Mouse (Mus musculus) heart, adult 2 months (tissue): ENCODE results near the gene Atrnl1. TPM values are rescaled to one million over a fixed set of nuclear protein-coding genes. Genes with fewer than 3 reads are reported as not detected.

ENCODE experiments used
- DNase-seq, 2 experiments: peaks; one replicate each; pipeline ENCODE4 v3.0.0; 2021
- H3K27ac ChIP-seq: fragments of 200-600 bp; 2 replicates; pipeline ENCODE4 v1.8.1; 2022
- H3K27me3 ChIP-seq: fragments of 200-500 bp; 2 replicates; pipeline ENCODE4 v1.6.1; 2012; ENCODE audit warnings: mild to moderate bottlenecking, low read length, inconsistent platforms, mixed read lengths; ENCODE audit not compliant: control insufficient read depth, insufficient read depth
- H3K36me3 ChIP-seq: fragments of 200-500 bp; 2 replicates; pipeline ENCODE4 v1.6.1; 2012; ENCODE audit warnings: low read length, inconsistent platforms; ENCODE audit not compliant: control insufficient read depth, insufficient read depth
- H3K4me1 ChIP-seq: fragments of 200-500 bp; 2 replicates; pipeline ENCODE4 v1.6.1; 2011; ENCODE audit warnings: low read length; ENCODE audit not compliant: control insufficient read depth, insufficient read depth
- H3K4me3 ChIP-seq: fragments of 200-600 bp; 2 replicates; pipeline ENCODE4 v1.8.1; 2022
- H3K79me2 ChIP-seq: fragments of 200-500 bp; replicated peaks from 2 replicates; pipeline ENCODE4 v1.6.1; 2012; ENCODE audit warnings: mild to moderate bottlenecking, inconsistent platforms, low read length, moderate library complexity, mixed read lengths; ENCODE audit not compliant: control insufficient read depth, insufficient read depth
- H3K9ac ChIP-seq: fragments of 200-500 bp; 2 replicates; pipeline ENCODE4 v1.6.1; 2012; ENCODE audit warnings: low read depth, mild to moderate bottlenecking, control low read depth, inconsistent platforms, low read length, mixed read lengths
- CTCF ChIP-seq: fragments of 200-600 bp; IDR thresholded peaks from 2 replicates; pipeline ENCODE4 v1.8.1; 2022; ENCODE audit warnings: antibody characterized with exemption, mild to moderate bottlenecking, moderate library complexity
- EP300 ChIP-seq: fragments of 200-500 bp; IDR thresholded peaks from 2 replicates; pipeline ENCODE4 v1.6.1; 2011; ENCODE audit warnings: low read depth, low read length, control low read depth; ENCODE audit not compliant: insufficient read depth
- POLR2A ChIP-seq: fragments of 200-500 bp; IDR thresholded peaks from 2 replicates; pipeline ENCODE4 v1.6.1; 2011; ENCODE audit warnings: mild to moderate bottlenecking, low read depth, low read length, control low read depth; ENCODE audit not compliant: insufficient read depth
- WGBS: fragments of 180-500 bp; shearing (Covaris S2); methylation state at CpG from one replicate; pipeline ENCODE4 v1.1.7; 2018; 5-methylcytosine and 5-hydroxymethylcytosine counted together
- intact Hi-C: fragments of 180-260 bp; cut with DNase I; formaldehyde crosslinking; loops from one replicate; pipeline ENCODE4 v1.15.1; 2025
- polyA plus RNA-seq: library from polyadenylated mRNA; depleted of rRNA; stranded (reverse); fragments of >200 nt; gene quantifications from 2 replicates; pipeline ENCODE4 v1.2.3, GENCODE M21; 2012
- total RNA-seq, 2 experiments: library from RNA; stranded (reverse); gene quantifications; 2 replicates each; pipeline ENCODE4 v1.2.3; 2021

Gene Atrnl1
- total and polyA plus RNA-seq, 3 experiments = 6.3 to 14.2 (median 13.4) TPM

DNA sequence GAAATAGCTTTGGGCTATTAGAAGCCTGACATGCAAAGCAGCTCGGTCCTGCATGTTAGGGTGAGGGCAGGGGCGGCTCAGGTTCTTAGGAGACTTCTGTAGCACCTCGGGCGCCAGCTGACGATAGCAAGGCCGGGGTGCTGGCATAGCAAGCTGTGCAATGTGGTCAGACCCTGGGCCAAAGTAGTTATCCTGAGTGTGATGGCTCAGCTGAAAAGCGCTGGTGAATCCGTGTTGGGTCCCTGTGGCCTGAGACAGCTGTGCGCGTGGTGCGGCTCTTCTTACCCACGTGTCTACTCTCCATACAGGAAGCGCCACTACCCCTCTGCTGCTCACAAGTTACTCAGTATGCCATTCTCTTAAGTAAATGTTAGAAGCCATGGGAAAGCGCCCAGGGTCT is 331.4 kb downstream of the Atrnl1 start:
- H3K36me3 ChIP-seq = no peaks in the 10 kb centered on the region
- TF ChIP-seq POLR2A (no peak), EP300 (no peak), CTCF (no peak)
- H3K79me2 ChIP-seq = no peaks in the 10 kb centered on the region
- no peak overlapping the region for H3K27ac ChIP-seq
- H3K9ac ChIP-seq = no peak overlapping the region
- H3K27me3 ChIP-seq = no peaks in the 10 kb centered on the region
- DNase-seq = no peak
- no peaks in the 10 kb centered on the region for H3K4me1 ChIP-seq
- H3K4me3 ChIP-seq = no peak overlapping the region
- WGBS = 92% methylated on average over 14 of the region's 14 CpGs
- intact Hi-C loops = no loop called here

DNA sequence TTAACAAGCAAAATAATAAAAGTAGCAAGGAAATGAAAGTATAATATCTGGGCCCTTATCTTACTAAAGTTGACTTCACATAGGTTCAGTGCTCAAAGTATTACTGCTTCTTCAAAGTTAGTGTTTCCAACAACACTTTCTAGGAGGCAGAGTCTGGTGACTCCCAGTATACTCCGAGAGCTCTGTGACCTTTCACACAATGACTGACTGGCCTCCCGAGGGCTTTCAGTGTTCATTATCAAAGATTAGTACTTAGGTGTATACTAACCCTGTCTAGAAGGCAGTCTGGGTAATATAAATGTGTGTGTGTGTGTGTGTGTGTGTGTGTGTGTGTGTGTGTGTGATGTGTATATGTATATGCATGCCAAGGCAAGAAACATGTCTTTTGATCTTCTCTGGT is 332.5 kb downstream of the Atrnl1 start:
- Histone ChIP-seq H3K27ac (no peak overlapping the region), H3K27me3 (no peaks in the 10 kb centered on the region), H3K9ac (no peak overlapping the region), H3K4me1 (no peaks in the 10 kb centered on the region), H3K4me3 (no peak overlapping the region), H3K36me3 (no peaks in the 10 kb centered on the region), H3K79me2 (no peaks in the 10 kb centered on the region)
- TF ChIP-seq EP300 = no peak
- no peak for TF ChIP-seq CTCF
- no peak for TF ChIP-seq POLR2A
- intact Hi-C loops = no loop called here
- 67% methylated on average over 2 of the region's 2 CpGs for WGBS
- no peak for DNase-seq

DNA sequence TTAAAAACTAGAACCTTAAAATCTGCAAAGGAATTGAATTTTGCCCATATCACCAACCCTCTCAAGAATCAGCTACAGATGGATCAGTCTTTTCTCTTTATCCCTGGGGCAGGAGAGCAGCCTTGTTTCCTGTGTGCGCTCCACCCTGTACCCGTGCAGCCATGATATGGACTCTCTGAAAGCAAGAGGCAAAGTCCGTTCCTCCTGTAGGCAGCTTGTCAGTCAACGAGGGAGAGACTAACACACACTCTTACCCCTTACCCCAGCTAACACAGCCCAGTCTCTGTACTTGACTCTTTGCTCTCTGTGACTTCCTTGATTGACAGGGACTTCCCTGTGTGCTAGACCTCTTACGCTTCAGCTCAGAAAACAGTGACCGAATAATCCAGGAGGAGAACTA is 333.8 kb downstream of the Atrnl1 start:
- Histone ChIP-seq H3K4me3 (no peak overlapping the region), H3K9ac (no peak overlapping the region), H3K4me1 (no peaks in the 10 kb centered on the region), H3K27ac (no peak overlapping the region), H3K27me3 (no peaks in the 10 kb centered on the region), H3K36me3 (no peaks in the 10 kb centered on the region), H3K79me2 (no peaks in the 10 kb centered on the region)
- intact Hi-C loops = no loop called here
- WGBS = 90% methylated on average over 6 of the region's 6 CpGs
- TF ChIP-seq POLR2A (no peak), EP300 (no peak), CTCF (no peak)
- no peak for DNase-seq

DNA sequence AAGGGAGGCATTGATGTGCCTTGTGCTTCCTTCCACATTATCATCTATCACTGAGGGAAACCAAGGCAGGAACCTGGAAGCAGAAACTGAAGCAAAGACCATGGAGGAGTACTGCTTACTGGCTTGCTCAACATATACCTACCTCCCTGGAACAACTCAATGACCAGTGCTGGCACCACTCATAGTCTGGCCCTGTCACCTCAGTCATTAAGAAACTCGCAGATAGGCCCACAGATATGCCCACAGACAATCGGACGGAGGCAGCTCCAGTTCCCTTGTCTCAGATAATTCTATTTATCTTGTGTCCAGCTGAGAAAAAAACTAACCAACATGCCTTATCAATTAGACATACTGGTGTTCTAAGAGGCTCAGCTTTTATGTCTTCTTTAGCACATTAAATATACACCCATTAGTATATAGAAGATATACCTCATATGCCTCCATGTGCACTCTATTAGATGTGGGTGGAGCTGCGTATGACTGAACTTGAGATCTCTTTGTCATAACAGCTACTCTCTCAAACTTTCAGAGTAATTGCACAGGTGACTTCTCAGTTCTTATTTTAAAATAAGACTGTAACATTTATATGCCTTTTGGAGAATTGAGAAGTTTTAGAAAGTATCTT is 334.9 kb downstream of the Atrnl1 start:
- TF ChIP-seq EP300 (no peak), CTCF (no peak), POLR2A (no peak)
- Histone ChIP-seq H3K27ac (no peak overlapping the region), H3K9ac (no peak overlapping the region), H3K36me3 (no peaks in the 10 kb centered on the region), H3K27me3 (no peaks in the 10 kb centered on the region), H3K4me3 (no peak overlapping the region), H3K4me1 (no peaks in the 10 kb centered on the region), H3K79me2 (no peaks in the 10 kb centered on the region)
- DNase-seq = no peak
- WGBS = 93% methylated on average over 4 of the region's 4 CpGs
- intact Hi-C loops = no loop called here

DNA sequence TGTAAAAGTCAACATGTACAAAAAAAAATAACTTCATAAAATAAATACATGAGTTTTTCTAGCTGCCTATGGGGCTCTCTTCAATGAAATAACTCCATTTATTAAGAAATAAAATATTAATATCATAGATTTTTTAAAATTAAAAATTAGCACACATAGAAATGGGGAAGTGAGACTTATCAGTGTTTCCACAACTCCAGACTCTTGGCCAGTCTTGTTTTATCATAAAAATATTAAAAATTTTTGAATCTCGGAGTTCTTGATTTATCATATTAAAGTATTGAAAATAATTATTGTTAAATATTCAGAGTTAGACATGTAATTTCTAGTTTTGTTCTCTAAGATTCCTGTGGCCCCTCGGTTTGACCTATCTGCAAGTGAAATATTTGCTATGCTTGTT is 337.7 kb downstream of the Atrnl1 start:
- TF ChIP-seq EP300 (no peak), POLR2A (no peak), CTCF (no peak)
- intact Hi-C loops = no loop called here
- Histone ChIP-seq H3K27me3 (no peaks in the 10 kb centered on the region), H3K4me3 (no peak overlapping the region), H3K4me1 (no peaks in the 10 kb centered on the region), H3K79me2 (no peaks in the 10 kb centered on the region), H3K27ac (no peak overlapping the region), H3K9ac (no peak overlapping the region), H3K36me3 (no peaks in the 10 kb centered on the region)
- DNase-seq = no peak
- 96% methylated on average over 2 of the region's 2 CpGs for WGBS

DNA sequence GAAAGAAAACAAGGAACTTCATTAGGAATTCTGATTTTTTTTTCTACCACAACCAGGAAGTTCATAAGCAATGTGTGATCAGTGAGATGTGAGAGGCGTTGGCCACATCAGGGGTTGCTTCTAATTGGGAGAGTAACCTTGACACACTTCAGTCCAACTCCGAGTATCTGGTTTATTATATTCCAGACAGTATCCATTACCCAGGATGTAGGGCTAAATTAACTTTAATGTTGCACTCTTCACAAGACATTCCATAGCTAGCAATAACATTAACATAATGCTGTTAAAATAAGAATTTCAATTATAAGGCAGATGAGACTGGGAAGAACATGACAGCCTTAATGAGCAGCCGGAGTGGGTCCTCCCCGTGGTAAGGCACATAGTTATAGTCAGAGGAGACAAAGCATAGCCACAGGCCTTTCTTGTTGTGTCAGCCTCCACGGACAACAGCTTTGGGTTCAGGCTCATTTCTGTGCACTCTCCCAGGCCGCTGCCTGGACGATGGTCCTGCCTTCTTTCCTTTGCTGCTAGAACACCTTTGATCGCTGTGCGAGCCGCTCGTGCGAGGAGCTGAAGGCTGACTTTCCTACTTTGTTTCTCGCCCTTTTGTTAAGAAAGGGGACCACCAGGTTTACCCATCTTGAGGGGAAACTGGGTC is 338.6 kb downstream of the Atrnl1 start:
- Histone ChIP-seq H3K9ac (no peak overlapping the region), H3K4me3 (no peak overlapping the region), H3K79me2 (no peaks in the 10 kb centered on the region), H3K27me3 (no peaks in the 10 kb centered on the region), H3K36me3 (no peaks in the 10 kb centered on the region), H3K27ac (no peak overlapping the region), H3K4me1 (no peaks in the 10 kb centered on the region)
- DNase-seq = no peak
- TF ChIP-seq CTCF (no peak), POLR2A (no peak), EP300 (no peak)
- intact Hi-C loops = no loop called here
- 92% methylated on average over 13 of the region's 13 CpGs for WGBS
